Mouse (Mus musculus): Measurements from ENCODE around the gene Dchs2.
"Not testable (repeated sequence)": the region's sequence is repeated elsewhere in the genome, so short reads cannot be mapped to it uniquely, and the experiment has no call there.

Dchs2 gene

GRCm38 (mm10) chr3:83127726-83128448 is at the start of gene Dchs2:
TSS of gene Dchs2 (plus strand) at chr3:83127948.
- no peak for DNase-seq

DNA sequence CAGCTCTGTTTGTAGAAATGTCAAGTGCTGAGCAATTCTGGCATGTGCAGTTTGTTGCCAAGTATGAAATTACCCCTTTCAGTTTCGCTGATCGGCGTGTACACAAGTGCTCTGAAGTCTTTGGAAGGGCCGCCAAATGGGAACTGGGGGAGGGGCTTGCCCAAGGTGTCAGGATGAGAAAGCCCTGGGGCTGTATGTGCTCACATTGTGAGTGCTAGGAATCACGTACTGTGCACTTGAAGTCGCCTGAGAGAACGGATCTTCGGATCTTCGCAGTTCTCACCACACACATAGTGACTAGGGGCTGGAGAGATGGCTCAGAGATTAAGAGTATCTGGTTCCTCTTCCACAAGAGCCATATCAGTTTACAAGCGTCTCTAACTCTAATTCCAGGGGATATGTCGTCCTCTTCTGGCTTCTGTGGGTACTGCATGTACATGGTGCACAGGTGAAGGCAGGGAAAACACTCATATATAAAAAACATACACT is 47.1 kb upstream of the Dchs2 start:
- peak; percentile 13 to 37 for DNase-seq

GRCm38 (mm10) chr3:83097586-83097985 is 30.2 kb upstream of the Dchs2 start:
- DNase-seq: no peak

DNA sequence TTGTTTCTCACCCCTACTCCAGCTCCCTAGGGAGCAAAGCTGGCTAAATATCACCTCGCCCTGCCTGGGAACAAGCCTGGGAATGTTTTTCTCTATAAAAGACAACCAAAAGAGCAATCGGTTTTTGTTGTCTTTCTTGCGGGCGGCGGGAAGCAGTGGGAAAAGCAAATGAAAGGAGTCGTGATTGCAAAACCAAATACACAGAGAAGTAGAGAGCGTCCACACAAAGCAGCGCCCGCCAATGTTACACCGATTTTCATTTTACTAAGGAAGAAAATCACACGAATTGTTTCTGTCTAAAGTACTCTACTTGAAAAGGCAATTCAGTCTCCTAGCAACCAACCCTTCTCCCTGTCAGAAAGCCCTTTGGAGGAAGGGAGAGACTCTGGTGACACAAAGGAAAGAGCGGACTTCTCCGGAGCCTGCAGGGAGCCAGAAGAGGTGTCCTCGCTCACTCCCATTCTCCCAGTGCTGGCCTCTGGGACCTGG is 29.2 kb upstream of the Dchs2 start:
- DNase-seq: no peak

DNA sequence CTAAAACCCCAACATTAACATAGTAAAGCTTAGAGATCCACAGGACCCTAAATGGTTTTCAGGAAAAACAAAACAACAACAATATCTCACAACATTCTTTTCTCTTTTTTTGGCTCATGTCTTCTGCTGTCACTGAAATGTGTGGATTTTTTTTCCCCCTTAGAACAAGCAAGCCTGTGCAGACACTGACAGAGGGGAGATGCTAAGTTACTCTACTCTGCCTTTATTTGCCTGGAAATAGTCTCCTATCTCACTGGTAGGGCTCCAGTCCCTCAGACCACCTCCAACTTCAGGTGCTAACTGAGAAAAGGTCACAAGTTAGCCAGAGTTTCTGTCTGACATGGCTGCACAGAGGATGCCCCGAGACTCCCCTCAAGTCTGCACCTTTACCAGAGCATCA is 28.6 kb upstream of the Dchs2 start:
- no peak for DNase-seq

- DNase-seq: no peak
Measured at GRCm38 (mm10) chr3:83099651-83100050, 28.1 kb upstream of the Dchs2 start.

DNA sequence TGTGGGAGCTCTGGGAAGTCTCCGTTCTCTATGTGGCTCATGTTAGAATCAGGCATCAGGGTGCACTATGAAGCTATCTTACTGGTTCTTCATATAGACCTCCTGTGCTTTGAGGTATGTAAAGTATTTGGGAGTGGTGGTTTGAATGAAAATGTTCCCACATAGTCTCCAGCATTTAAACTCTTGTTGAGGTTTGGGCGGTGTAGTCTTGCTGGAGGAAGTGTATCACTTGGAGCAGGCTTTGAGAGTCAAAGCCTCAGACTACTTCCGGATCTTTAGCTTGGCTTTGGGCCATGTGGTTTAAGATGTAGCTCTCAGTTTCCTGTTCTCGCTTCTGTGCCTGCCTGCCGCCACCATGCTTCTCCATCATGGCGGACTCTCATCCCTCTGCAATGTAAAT is 25.5 kb upstream of the Dchs2 start:
- DNase-seq: no peak

DNA sequence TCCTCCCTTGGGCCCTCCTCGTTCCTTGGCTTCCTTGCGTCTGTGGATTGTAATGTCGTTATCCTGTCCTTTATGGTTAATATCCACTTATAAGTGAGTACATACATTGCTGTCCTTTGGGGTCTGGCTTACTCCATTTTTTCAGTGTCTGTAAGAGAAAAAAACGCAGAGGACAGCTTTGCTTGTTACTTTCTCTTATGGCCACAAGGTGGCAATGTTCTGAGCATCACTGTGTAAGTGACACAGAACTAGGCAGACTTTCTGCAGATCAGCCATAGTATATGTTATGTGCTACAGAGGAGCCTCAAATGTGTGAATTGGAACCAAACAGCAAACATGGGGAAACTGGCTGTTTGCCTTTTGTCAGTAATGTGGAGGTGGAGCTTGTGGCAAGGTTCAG is 17.6 kb upstream of the Dchs2 start:
- no peak for DNase-seq

DNA sequence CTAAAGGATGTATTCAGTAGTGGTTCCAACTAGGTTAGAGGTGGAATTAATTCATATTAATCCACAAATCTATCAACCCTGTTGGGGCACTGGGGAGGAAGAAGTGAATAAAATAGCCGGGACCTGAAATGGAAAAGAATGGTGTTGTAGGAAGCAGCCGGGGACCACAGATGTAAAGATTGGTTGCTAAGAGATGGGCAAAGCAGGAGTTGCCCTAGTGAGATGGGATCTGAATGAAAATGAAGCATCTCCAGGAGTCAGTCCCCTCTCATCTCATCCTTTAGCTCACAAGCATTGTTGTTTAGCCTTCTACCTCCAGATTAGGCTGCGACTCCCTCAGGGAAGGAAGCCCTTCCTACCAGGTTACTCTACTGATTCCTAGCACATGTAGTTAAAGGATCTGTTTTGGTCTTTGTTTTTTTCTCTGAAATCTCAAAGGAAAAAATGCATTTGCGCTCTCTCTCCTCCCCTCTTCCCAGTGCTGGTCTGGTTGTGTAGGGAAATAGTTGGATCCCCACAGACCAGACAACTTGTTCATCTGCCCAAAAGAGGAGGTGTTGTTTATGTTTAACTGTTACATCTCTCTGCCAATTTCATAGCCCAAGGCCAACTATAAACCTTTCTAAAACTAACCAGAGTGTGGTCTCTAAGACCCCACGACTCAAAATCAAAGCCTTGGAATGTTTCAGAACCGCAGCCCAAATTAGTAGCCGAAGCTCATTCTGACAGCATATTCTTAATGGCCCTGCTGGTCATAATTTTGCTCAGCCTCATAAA is 16.1 kb upstream of the Dchs2 start:
- DNase-seq: no peak

DNA sequence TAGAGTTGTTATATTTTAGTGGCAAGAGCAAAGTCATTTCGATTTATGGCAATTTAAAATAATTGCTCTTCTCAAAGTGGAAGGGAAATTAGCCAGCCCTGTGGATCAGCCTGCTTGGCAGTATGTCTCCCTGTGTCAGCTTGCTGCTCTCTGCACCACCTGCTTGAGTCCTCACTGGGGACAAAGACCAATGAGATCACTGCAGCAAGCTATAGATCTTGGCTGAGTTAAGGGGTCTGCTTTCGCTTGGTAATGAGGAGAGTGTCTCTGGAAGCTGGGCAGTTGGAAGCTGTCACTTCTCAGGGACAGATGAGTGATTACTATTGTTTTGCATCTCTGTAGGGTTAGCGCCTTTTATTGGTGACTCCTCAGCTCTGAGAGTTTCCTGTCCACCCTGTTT is 14.9 kb upstream of the Dchs2 start:
- no peak for DNase-seq

- DNase-seq: no peak
Measured at GRCm38 (mm10) chr3:83114946-83115345, 12.8 kb upstream of the Dchs2 start.

DNA sequence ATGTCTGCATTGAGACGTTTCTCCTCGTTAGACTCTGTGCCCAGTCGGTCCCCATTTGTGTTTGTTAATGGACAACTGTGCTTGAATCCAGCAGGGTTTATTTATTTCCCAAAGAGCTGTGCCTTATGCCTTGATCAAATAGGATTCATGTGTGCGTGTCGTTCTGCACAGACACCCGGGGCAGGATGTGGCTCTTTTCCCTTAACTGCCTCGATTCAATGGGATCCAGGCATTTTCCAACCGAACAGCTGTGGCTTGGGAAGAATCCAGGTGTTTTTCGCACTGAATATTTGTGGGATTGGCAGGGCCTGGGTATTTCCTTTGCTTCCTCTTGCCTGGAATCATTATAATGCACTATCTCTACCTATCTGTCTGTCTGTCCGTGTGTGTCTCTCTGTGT is 10.2 kb upstream of the Dchs2 start:
- no peak for DNase-seq

DNA sequence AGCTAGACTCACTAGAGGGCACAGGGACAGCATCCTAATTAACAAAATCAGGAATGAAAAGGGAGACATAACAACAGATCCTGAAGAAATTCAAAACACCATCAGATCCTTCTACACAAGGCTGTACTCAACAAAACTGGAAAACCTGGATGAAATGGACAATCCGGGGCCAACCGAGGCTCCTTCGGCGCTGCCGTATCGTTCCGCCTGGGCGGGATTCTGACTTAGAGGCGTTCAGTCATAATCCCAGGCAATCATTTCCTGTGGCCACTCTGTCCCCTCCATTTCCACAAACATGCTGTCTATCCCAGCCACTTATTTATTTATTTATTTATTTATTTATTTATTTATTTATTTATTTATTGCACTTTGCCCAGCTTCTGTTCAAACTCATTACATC is 3.8 kb upstream of the Dchs2 start:
- DNase-seq: not testable (repeated sequence)

GRCm38 (mm10) chr3:83127088-83127725 is 541 bp upstream of the Dchs2 start:
- DNase-seq: no peak

DNA sequence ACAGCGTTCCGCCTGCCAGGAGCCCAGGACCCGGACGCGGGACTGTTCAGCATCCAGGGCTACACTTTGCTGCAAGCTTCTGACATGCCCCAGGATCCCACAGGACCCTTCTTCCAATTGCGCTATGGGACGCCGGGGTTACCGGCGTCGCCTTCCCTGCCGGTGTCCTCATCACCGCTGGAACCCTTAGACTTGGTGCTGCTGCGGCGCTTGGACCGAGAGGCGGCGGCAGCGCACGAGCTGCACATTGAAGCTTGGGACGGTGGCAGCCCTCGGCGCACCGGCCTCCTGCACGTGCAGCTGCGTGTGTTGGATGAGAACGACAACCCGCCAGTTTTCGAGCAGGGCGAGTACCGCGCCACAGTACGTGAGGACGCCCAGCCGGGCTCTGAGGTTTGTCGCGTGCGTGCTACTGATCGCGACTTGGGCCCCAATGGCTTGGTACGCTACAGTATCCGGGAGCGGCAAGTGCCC is 738 bp downstream of the Dchs2 start:
- DNase-seq: no peak

- no peak for DNase-seq
Measured at GRCm38 (mm10) chr3:83129151-83129550, 1.4 kb downstream of the Dchs2 start.

DNA sequence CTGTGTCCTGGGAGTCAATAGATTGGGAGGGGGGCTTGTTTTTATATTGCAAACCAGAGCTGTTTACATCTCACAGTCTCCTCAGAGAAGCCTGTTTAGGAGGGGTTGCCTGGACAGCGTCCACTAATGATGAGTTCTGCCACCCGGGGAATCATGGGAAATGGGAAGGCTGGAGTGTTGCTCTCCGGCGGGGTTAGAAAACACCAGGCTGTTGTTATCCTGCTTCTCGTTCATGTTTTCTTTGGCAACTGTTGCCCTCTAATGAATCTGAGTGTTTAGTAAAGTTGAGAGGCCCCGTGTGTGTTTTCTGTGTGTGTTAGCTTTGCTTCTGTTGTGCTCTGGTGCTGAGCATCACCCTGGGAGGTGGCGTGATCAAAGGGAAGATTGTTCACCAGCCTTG is 8.7 kb downstream of the Dchs2 start:
- DNase-seq: no peak

DNA sequence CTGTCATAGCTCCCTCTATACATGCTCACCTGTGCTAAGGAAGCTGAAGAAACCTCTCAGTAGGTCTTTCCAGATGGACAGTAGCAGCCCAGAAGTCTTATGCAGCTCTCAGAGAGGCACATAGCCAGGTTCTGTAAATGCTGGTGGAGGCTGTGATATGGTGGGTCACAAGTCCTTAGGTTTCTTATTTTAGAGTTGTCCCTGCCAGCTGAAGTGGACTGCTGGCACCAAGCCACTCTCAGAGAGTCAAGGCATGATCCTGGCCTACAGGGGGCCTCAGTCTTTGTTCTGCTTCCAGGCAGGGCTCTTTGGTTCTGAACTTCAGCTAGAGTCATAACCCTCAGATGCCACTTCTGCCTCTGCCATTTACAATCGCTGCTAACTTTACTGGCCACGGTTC is 11.1 kb downstream of the Dchs2 start:
- DNase-seq: no peak

DNA sequence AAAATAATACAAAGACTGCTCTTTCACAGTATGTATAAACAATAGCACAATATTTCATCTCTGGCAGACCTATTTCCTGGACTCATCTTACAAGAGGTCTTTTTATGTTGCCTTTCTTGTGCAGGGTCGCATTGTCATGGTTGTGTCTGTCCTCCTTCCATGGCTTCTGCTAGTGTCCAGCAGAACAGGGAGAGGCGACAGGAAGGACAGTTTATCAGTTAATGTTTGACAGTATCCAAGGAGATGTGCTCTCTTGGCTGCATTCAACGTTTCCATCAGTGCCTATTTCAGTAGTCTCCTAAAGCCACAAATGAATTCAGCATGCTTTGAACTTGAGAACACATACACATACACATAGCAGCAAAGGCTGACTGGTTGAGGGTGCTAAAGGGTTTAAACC is 17.9 kb downstream of the Dchs2 start:
- DNase-seq: no peak

DNA sequence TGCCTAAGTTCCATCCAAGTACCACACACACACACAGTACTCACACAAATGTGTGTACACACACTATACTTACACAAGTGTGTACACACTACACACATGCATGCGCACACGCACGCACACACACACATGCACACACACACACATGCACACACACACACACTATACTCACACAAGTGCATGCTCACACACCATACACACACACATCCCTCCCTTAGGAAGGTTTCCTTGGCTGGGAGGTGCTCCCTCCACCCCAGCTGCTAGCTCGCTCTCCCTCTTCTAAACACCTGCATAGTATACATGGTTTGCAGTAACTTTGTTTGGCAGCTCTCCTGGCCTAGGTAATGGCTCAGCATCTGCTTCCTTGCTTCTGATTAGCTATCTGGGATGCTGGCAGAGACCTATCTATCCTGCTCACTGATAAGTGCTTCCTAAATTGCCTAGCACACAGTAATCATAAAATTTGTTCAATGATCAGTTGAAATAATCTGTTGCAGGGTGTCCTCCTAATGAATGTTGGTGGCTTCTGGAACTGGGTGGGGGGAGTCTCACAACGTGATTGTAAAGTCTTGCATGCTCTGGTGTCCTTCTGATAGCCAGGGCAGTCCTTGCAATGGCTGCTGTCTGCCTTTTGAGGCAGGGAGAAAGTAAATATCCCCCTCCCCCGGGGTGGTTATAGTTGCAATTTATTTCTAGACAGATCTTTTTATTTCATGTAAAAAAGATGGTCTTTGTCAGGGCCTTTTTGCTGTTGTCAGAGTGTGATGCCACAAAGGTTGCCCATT is 19.7 kb downstream of the Dchs2 start:
- no peak for DNase-seq

DNA sequence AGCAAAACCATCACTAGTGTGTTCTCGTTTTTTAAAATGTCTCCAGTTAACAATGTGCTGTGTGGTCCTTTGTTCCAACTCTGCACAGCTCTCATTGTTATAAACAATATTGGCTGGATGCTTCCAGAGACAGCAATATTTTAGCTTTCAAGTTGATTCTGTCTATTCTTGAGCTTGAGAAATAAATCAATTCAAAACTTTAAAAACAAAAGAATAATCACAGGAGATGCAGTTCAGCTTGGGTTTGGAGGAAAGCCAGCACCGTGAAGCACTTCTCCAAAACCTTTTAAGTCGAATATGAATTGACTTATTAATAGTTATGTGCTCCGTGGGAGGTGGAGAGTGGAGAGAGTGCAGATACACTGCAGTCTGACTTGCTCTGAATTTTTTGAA is 20.3 kb downstream of the Dchs2 start:
- no peak for DNase-seq

DNA sequence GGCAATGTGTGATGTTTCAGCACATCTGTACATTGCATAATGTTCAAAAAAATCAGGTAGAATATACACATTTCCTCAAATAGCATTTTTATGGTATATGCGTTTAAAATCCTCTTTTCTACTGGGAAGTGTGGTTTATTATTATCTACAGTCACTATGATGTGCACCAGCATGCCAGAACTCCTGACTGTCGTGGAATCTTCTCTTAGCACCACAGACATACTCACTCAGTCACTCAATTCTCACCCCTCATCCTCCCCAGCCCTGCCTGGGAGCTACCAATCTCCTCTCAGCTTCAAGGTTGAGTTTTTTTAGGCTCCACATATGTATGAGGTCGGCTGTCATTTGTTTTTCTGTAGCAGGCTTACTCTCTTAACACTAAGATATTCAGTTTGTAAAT is 20.8 kb downstream of the Dchs2 start:
- no peak for DNase-seq

GRCm38 (mm10) chr3:83155600-83155999 is 27.9 kb downstream of the Dchs2 start:
- DNase-seq: no peak
